Comparison of ENCODE assay signal across 1 mouse cellular context in the genomic region with DNA sequence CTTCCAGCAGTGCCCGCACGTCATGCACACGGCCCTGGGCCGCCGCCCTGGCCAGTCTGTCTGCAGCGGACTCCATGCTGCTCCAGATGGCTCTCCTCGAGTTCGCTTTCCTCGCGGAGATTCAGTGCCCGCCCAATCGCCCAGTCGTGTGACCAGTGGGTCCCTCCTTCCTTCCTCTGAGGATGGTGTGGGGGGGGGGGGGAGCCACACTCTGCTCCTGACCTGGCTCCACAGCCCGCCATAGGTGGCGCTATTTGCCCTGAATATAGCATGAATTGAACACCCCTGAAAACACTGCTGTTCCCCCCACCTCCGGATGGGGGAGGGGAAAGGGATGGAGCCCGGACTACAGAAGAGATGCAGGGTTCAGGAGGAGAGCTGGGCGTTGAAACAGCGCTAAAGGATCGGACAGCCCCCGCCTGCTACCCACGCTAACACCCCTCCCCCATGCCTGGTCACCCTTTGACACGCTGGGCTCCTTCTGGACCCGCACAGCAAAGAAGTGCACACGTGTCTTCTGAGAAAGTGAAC.
TF ChIP-seq lines count a peak whose summit lies in the region.

No protein-coding gene starts in this region.

TF ChIP-seq in MEL, 35 proteins besides CTCF, POLR2A, EP300 and RAD21 (continued from another document):
- 0 out of 4 replicates have a peak, but pooled peaks of 1 of the 2 experiments have one; percentile 11 for TF ChIP-seq USF2 (IDR thresholded peaks at IDR 0.05; ENCODE audit: borderline replicate concordance in 1 of 2, insufficient read depth in 1 of 2, low read depth in 1 of 2, low read length in 2 of 2)
- TF ChIP-seq ELF1 (IDR thresholded peaks at IDR 0.05; ENCODE audit: low read depth, low read length): peak; percentile 50; the same call in 1 of the 2 replicates
- TF ChIP-seq E2F4 (IDR thresholded peaks at IDR 0.05; ENCODE audit: borderline replicate concordance, low read depth, low read length): no peak
